Comparison of ENCODE assay signal across 13 mouse cellular contexts in genomic region chr2:167147708-167148107, GRCm38 (mm10). TPM values are rescaled to one million over a fixed set of nuclear protein-coding genes. Genes with fewer than 3 reads are reported as not detected.
DNase-seq lines count a peak whose midpoint lies in the region; ATAC-seq and TF ChIP-seq lines count a peak whose summit lies in the region.
"Had no signal": no experiment of that assay in that cellular context is flagged by ENCODE, and none has a peak within 500 bp of the region (broad histone marks: within the 10 kb centered on the region; RNA-seq: fewer than 3 reads in every experiment).

No protein-coding gene starts in this region.

- H3K4me3 ChIP-seq in heart, embryonic 10.5 days = no peak overlapping the region
- no peak overlapping the region for H3K4me3 ChIP-seq in limb, embryonic 11.5 days (ENCODE audit: low read depth, low read length)
- no peak overlapping the region for H3K4me3 ChIP-seq in limb, embryonic 10.5 days
- H3K4me3 ChIP-seq in liver, postnatal 0 days (ENCODE audit: low read depth, low read length) = no peak overlapping the region
- H3K4me3 ChIP-seq: liver, embryonic 13.5 days had no signal

- H3K4me2 ChIP-seq in limb, embryonic 11.5 days (ENCODE audit: low read depth, severe bottlenecking) = no peak overlapping the region
- no peak overlapping the region for H3K4me2 ChIP-seq in liver, postnatal 0 days (ENCODE audit: low read depth, low read length)
- H3K4me2 ChIP-seq: liver, embryonic 13.5 days had no signal

- H3K4me1 ChIP-seq in heart, embryonic 10.5 days = peaks cover 27% of the 10 kb centered on the region; the same call in 1 of the 2 replicates
- H3K4me1 ChIP-seq in limb, embryonic 11.5 days (ENCODE audit: control insufficient read depth, insufficient read depth, low read length) = no peaks in the 10 kb centered on the region
- peaks cover 18% of the 10 kb centered on the region for H3K4me1 ChIP-seq in limb, embryonic 10.5 days
- 0 out of 2 replicates have a peak, but pooled peaks cover 4% of the 10 kb centered on the region for H3K4me1 ChIP-seq in liver, postnatal 0 days (ENCODE audit: insufficient read depth)

- TF ChIP-seq EP300 in liver, postnatal 0 days (IDR thresholded peaks at IDR 0.05; ENCODE audit: low read depth) = no peak

- peak; percentile 96 for DNase-seq in heart, adult 11 months
- DNase-seq in heart, embryonic 10.5 days (ENCODE audit: low spot score) = no peak
- DNase-seq in limb, embryonic 11.5 days (ENCODE audit: low spot score) = no peak
- no peak for DNase-seq in limb, embryonic 10.5 days (ENCODE audit: low spot score)
- peak; percentile 79 for DNase-seq in adipocyte (ENCODE audit: low spot score)
- peak; percentile 31 for DNase-seq in liver, postnatal 0 days
- no peak for DNase-seq in cerebellum, adult 8-10 months
- no peak for DNase-seq in right cerebral cortex, postnatal 10 days (ENCODE audit: low spot score in 2 of 2)
- DNase-seq: cerebellum, adult 9-10 months; kidney, postnatal 4 days; liver, embryonic 13.5 days; right cerebral cortex, postnatal 4 days had no signal

- no peaks in the 10 kb centered on the region for H3K9me3 ChIP-seq in heart, embryonic 10.5 days
- no peaks in the 10 kb centered on the region for H3K9me3 ChIP-seq in limb, embryonic 11.5 days (ENCODE audit: control insufficient read depth, low read length)
- H3K9me3 ChIP-seq in limb, embryonic 10.5 days (replicated peaks) = no peaks in the 10 kb centered on the region
- no peaks in the 10 kb centered on the region for H3K9me3 ChIP-seq in liver, postnatal 0 days (ENCODE audit: low read length)
- H3K9me3 ChIP-seq: liver, embryonic 13.5 days had no signal

- 0 out of 2 replicates have a peak, but pooled peaks have one; percentile 31 for ATAC-seq in limb, embryonic 11.5 days (ENCODE audit: insufficient number of reproducible peaks, low FRiP score, low TSS enrichment, low read depth)
- peak; percentile 86 for ATAC-seq in liver, postnatal 0 days

- WGBS in heart, embryonic 10.5 days = 60% methylated on average over 8 of the region's 8 CpGs
- WGBS in limb, embryonic 11.5 days = 85% methylated on average over 8 of the region's 8 CpGs
- WGBS in limb, embryonic 10.5 days = 81% methylated on average over 8 of the region's 8 CpGs
- WGBS in liver, postnatal 0 days (ENCODE audit: insufficient replicate concordance) = 51% methylated on average over 8 of the region's 8 CpGs

- no peak for TF ChIP-seq CTCF in liver, postnatal 0 days (IDR thresholded peaks at IDR 0.05; ENCODE audit: low read depth)

- H3K9ac ChIP-seq in limb, embryonic 11.5 days (ENCODE audit: low read length) = no peak overlapping the region
- no peak overlapping the region for H3K9ac ChIP-seq in liver, postnatal 0 days (replicated peaks)
- H3K9ac ChIP-seq: liver, embryonic 13.5 days had no signal

- H3K36me3 ChIP-seq in heart, embryonic 10.5 days = no peaks in the 10 kb centered on the region
- H3K36me3 ChIP-seq in limb, embryonic 11.5 days (ENCODE audit: control insufficient read depth, insufficient read depth, low read length) = no peaks in the 10 kb centered on the region
- no peaks in the 10 kb centered on the region for H3K36me3 ChIP-seq in limb, embryonic 10.5 days
- no peaks in the 10 kb centered on the region for H3K36me3 ChIP-seq in liver, postnatal 0 days (replicated peaks; ENCODE audit: insufficient read depth, low read length)
- H3K36me3 ChIP-seq: liver, embryonic 13.5 days had no signal

- H3K27me3 ChIP-seq in heart, embryonic 10.5 days (ENCODE audit: insufficient read depth, poor library complexity, severe bottlenecking) = peaks cover 35% of the 10 kb centered on the region
- peaks cover 6% of the 10 kb centered on the region; the same call in 1 of the 2 replicates for H3K27me3 ChIP-seq in limb, embryonic 11.5 days (ENCODE audit: control insufficient read depth, insufficient read depth, low read length)
- H3K27me3 ChIP-seq in limb, embryonic 10.5 days (ENCODE audit: low read depth, poor library complexity, severe bottlenecking) = peaks cover 32% of the 10 kb centered on the region
- no peaks in the 10 kb centered on the region for H3K27me3 ChIP-seq in liver, postnatal 0 days (ENCODE audit: insufficient read depth, low read length)

- H3K27ac ChIP-seq in heart, embryonic 10.5 days = no peak overlapping the region
- H3K27ac ChIP-seq in limb, embryonic 11.5 days (replicated peaks; ENCODE audit: low read depth, low read length) = no peak overlapping the region
- H3K27ac ChIP-seq in limb, embryonic 10.5 days = no peak overlapping the region
- 0 out of 2 replicates have a peak overlapping the region, but pooled peaks have one; percentile 40 for H3K27ac ChIP-seq in liver, postnatal 0 days (ENCODE audit: low read depth)
- H3K27ac ChIP-seq: liver, embryonic 13.5 days had no signal

RNA-seq across cellular contexts. Expression of gene Kcnb1, which starts 42.2 kb away (rescaled TPM):
- polyA plus RNA-seq in heart, embryonic 10.5 days (2016; fragmentation: Nextera tagmentation; extraction: Ambion mirVana) = 0.16 and 0.21 TPM in 2 replicates
- 0.28 and 0.29 TPM in 2 replicates for polyA plus RNA-seq in limb, embryonic 11.5 days (2014; fragmentation: Nextera tagmentation; extraction: Ambion mirVana)
- polyA plus RNA-seq in limb, embryonic 10.5 days (2016; fragmentation: Nextera tagmentation; extraction: Ambion mirVana) = 0.10 and 0.14 TPM in 2 replicates
- polyA plus RNA-seq in liver, postnatal 0 days (2015; fragmentation: Nextera tagmentation; extraction: Ambion mirVana) = 0.11 and 0.21 TPM in 2 replicates
- polyA plus RNA-seq: C2C12 had no signal

Comparison
In these comparisons a context has a peak if more than half of its experiments do, and no peak if none do; other contexts are left out.
1. DNase-seq: peak in heart, adult 11 months (single experiment), adipocyte (single experiment) and liver, postnatal 0 days (single experiment); none in heart, embryonic 10.5 days (single experiment), limb, embryonic 11.5 days (single experiment), limb, embryonic 10.5 days (single experiment), cerebellum, adult 8-10 months (single experiment) and right cerebral cortex, postnatal 10 days (0 of 2).